Mouse (Mus musculus) urinary bladder, postnatal 10 days (tissue): Measurements from ENCODE around the gene Ptprm.

Source experiments
- DNase-seq: peaks from one replicate; pipeline ENCODE4 v3.0.0; 2022; ENCODE audit warnings: low spot score

The Ptprm gene

DNA sequence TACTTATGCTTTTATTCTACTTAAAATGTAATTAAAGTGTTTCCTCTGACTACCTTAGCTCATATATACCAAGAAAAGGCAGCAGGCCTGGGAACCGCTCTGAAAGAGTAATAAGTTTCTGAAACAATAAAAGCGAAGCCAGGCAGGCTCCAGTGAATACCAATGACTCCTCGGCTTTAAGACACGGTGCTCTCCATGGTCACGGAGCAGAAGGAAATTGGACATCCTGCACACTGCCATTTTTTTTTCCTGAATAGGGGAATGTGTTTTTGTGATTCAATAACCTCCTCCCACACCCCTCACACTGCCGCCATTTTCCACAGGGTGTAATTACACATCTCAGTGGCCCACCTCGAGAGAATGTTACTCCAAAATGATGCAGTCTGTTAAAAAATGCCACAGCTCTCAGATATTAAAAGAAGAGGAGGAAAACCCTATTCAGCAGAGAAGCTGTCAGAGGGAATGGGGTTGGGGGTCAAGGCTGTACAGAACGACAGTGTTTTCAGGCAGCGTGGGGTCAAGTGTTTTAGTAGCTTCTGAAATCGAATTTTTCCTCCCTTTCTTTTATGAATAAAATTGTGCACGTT, 585.5 kb downstream of the Ptprm start:
- DNase-seq, result no peak

DNA sequence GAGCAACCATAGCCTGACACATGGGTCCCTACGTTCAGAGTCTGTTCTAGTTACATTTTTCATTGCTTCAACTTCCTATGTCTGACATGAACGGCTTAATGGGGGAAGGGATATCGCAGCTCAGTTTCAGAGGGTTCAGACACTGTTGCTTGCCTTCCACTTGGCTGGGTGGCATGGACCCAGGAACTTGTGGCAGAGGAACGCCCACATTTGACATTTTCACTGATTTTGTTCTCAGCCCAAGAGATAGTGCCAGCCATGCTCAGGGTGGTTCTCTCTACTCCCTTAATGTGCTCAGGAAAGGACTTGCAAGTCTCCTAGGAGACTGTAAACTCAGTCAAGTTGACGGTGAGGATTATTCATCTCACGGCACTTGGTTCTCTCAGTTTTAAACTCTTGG, 588.1 kb downstream of the Ptprm start:
- DNase-seq, result no peak

DNA sequence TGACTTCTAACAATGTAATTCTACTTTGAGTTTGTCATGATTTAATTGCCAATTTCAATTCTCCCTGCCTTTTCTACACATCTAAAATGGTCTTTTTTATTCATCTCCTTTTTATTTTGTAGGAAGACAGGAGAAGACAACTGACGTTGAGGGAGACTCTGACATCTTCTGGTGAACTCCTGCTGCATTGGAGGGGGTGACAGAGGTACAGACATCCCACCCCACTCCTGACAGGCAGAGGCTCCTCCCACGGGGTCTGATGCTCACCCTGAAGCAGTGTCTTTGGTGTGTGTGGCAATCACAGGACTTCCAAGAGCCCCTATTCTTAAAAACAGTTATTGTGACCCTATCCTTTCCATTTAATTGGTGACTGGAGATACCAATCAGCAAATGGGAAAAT, 589.8 kb downstream of the Ptprm start:
- no peak for DNase-seq

GRCm38 (mm10) chr17:66762716-66763115, 591.5 kb downstream of the Ptprm start:
- DNase-seq, result no peak

- no peak for DNase-seq
These were observed 592.6 kb downstream of the Ptprm start for GRCm38 (mm10) chr17:66761326-66762296.

DNA sequence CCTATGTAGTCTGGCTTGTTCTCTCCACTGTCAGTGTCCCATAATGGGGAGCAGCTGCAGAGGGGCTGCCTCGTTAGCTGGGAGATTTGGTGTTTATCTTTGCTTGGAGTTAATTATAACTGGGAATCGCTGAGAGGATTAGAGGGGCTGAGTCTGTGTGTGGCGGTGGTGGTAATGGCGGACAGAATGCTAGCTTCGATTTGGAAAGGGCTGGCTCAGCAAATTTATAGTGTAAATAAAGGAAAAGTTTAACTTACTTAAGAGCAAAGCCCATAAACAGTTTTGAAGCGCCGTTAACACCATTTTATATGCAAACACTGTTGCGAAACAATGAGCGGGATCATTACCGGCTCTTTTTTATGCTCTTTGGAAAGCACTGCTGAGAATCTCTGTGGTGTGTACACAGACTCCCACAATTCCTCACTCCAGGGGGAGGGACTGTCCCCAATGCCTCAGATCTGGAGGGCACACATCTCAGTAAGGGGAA, 597.2 kb downstream of the Ptprm start:
- DNase-seq, result no peak

- no peak for DNase-seq
These were observed 597.8 kb downstream of the Ptprm start for GRCm38 (mm10) chr17:66756500-66756899.

DNA sequence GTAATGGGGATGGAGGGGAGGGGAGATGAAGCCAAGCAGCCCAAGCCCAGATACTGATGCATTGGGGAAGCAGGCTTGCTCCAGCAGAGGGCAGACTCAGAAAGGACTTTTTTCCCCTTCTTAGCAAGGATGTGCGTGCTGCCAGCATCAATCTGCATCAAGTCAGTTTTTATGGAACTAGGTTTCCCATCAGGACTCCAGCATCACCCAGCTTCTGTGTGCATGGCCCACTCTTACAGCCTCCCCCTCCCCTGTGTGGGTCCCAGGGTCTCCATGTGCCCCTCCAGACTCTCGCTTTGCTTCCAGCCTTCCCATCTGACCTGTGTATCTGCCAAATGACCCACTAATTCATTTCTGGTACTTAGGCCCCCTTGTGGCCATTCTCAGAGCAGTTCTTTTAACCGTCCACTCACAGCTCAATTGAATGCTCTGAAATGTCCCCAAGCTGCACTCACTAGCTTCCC, 599.0 kb downstream of the Ptprm start:
- DNase-seq, result no peak

- DNase-seq, result no peak
These were observed 599.9 kb downstream of the Ptprm start for GRCm38 (mm10) chr17:66754208-66754865.

DNA sequence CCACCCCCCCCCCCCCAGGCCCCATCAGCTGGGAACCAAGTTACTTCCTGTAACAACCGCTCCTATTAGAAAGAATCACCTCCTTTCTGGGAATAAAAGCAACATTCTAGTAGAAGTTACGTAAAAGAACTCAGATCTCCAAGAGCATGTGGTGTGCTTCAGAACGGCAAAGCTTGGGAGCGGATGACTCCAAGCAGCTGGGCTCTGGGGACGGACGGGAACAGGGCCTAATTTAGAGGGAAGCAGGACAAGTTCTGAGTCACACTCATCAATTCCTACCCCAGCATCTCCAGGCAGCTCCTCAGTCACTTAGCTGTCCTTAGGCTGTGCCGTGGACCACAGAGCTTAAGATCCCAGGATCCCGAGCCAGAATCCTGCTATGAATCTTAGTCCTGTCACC, 602.5 kb downstream of the Ptprm start:
- DNase-seq, result no peak

DNA sequence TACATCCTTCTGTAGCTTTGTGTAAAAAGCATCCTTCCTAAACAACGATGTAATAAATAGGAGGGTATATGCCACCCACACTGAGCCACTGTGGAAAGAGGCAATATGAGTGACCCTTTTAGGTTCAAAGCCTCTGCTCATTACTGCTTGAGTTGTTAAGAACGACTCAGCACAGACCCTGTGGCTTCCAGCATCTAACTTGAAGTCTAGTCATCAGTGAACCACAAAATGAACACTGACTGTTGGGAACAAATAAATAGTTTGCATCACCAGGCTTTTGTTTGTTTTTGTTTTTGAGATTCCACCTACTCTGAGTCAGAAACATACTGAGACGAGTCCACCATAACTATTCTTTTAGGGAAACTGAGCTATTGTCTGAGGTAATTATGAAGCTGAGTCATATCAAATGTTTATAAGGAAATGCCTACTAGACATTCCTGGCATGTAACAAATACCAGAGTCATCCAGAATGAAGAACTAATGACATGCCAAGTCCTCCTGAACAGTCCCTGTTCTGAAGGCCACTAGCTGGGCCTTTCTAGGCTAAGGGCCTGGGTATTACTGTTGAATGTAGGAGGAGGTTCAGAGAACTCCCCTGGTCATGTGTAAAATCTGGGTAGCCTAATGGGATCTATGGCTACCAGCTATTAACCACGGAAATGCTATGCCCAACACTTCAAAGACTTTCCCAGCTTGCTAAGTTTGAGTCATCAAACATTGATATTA, 603.6 kb downstream of the Ptprm start:
- no peak for DNase-seq

DNA sequence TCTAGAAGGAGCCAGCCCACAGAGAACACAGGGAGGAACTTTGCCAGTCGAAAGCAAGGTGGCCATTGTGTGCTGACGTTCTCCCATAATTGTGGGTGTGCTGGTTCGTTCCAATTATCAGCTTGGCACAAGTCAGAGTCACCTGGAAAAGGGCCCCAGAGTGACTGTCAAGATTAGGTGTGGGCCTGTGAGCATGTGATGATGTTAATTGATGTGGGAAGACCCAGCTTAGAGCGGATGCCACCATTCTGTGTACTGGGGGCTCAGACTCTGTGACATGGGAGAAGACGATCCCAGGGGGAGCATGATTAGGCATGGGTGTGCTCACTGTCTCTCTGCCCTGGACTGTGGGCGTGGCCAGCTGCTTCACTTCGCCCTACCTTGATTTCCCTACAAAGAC, 604.3 kb downstream of the Ptprm start:
- DNase-seq, result no peak

DNA sequence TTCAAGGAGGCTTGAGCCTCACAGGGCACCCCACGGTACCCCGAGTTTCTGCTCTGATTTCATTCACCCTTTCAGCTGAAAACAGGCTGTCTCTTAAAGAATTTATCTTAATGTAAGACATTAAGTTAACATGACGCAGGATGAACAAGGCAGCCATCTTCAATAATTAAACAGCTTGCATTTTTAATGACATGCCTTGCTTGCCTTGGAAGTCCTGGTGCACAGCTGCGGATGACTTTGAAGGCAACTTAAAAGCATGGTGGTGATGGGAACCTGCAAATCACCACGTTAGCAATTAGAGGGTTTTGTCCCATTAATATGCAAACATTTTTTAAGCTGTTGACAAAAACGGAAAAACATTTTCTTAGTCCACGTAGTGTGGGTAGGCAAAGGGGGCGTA, 607.8 kb downstream of the Ptprm start:
- DNase-seq, result no peak

DNA sequence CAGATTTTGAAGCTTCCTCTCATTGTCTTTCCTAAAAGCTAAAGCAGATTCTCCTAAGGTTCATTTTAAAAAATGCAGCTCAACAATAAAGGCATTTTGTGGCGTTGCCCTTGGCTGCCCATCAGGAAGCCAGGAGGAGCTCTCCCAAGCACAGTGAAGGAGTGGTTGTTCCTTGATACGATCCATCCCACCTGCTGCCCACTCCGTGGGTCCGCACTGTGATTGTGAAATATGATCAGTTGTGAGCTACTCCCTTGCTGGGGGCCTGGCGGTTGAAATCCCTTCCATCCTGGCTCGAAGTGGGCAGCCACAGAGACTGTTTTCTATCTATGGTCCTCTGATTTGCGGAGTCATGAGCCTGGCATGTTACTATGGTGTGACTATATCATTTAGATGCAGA, 610.9 kb downstream of the Ptprm start:
- no peak for DNase-seq

DNA sequence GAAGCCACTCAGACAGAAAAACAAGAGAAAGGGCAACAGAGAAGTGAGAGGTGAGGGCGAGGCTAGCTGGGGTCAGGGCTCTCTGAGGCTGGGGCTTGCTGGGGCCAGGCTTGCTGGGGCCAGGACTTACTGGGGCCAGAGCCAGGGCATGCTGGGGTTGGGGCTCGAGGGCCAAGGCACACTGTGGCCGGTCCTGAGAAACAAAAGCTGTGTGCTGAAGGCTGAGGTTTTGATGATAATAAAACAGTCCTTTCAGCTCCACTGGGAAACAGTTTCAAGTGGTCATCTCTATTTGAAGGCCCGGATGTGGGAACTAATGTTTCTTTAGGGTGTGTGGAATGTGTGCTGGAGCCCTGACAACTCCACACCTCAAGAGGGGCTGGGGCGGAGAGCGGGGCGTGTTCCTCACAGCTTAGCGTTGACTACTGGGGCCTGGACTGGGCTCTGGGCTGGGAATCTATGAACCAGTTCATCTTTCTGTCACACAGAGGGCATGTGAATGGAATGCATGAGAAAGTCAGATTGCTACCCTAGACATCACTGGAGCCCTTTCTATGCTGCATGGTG, 615.4 kb downstream of the Ptprm start:
- DNase-seq, result no peak

GRCm38 (mm10) chr17:66738331-66738730, 615.9 kb downstream of the Ptprm start:
- no peak for DNase-seq

DNA sequence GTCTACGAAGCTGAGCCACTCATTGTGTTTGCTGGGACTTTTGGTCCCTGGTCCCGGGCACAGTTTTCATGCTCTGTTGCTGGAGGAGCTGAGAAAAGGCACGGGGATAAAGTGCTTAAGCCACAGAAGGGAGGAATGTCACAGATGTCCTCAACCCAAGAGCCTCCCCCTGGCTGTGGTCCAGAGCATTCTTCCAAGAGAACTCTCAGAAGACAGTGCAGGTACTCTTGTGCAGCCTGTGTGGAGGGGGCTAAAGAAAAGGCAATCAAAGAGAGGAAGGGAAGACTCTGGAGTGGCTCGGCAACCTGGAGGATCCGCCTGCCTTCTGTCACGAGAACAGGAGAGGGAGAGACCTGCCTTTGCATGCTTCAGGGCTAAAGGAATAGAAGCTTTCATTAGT, 617.8 kb downstream of the Ptprm start:
- no peak for DNase-seq

DNA sequence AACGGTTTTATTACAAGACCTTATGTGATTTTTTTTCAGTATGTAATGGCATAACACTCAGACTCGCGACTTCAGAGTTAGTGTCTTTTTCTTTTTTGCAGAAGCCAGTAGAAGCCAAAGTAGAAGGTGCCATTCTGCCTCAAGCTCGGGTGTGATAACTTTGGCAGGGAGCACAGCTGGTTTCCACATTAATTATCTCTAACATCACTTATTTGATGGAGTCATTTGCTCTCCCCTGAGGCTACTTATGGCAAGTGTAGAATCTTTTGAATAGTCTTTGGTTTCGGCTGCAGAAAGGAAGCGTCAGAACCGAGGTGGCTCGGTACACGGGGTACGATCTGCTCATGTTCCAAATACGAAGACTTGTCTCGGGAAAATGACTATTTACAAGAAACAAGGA, 620.7 kb downstream of the Ptprm start:
- DNase-seq, result no peak

DNA sequence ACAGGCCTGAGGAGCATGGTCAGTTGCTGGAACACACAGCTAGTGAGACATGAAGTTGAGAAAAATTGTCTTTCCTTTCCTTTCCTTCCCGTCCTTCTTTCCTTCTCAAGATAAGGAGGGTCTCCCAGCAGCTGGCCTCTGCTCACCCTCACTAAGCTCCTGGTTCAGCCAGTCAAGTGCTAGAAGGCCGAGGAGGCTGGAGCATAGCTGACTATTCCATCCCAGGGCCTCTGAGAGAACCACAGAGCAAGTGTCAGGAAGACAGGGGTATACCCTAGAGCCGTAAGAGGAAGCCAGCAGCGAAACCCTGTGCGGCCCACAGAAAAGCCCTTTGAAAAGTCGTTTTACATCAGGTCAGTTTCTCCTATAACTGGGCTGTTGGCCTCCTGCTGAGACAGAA, 624.3 kb downstream of the Ptprm start:
- DNase-seq, result no peak

DNA sequence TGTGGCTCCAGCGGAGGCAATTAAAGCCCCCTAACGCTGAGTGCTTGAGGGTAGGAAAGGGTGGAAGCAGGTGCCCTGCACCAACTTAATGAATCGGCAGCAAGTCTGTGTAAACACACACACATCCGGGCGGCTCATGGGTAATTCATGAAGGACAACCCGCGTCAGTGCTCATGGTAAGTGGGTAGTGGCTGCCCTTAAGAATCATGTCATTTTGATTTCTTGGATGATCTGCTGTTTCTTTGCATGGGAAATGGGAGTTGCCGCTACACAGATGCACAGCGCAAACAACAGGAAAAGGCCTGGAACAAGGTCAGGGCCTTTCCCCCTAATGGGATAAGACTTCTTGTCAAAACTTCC, 633.3 kb downstream of the Ptprm start:
- DNase-seq, result no peak

DNA sequence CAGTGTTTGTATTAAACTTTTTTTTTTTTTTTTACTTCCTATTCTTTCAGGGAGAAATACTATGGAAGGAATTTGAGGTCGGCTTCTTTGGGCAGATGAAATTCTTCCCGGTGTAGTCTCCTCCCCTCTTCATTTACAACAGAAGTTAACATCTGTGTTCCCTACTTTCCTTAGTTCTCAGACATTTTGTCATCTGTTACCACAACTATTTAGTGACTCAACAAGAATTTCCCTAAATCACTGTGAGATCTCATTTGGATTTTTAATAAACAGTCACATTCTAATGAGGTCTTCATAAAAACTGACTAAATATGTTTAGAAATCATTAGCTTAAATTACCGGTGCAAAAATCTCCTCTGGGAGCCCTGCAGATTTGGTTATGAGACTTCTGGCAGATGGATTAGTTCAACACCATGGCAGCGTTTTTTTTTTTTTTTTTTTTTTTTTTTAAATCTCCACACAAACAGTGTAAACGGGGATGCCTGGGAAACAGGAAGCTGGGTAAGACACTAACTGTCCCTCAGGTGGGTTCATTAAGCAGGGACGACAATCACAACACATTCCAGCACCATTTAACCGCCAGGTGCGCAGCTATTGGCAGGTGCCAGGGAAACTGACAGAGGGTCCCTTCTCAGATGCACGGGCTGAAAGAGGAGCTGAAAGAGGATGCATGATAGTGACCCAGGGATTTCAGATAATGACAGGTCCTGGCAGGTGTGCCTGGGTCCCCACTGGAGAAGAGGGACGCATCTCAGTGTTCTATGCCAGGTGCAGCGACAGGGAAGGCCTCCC, 633.9 kb downstream of the Ptprm start:
- no peak for DNase-seq
